Mouse (Mus musculus) activated CD4-positive, CD25-positive, alpha-beta regulatory T cell (primary cell): ENCODE measurements around the gene Gimap8. TPM values are rescaled to one million over a fixed set of nuclear protein-coding genes. Genes with fewer than 3 reads are reported as not detected.

Source experiments
- polyA plus RNA-seq, 2 experiments: library from polyadenylated mRNA; unstranded; fragments of 100-300 nt; shearing (Covaris generic); gene quantifications; one replicate each; pipeline ENCODE4 v1.2.1; 2017

Gene Gimap8
- 100 to 1,000 TPM in 1 of 2 experiments, 10 to 100 TPM in 1; 70.0 to 140 TPM for polyA plus RNA-seq

GRCm38 (mm10) chr6:48646995-48647394, at the start of gene Gimap8:
Gimap8 (plus strand) TSS chr6:48647234.

GRCm38 (mm10) chr6:48601271-48602079, 45.6 kb upstream of the Gimap8 start, which contains the start of gene Zfp775:
Zfp775 (plus strand) TSS chr6:48602063.

GRCm38 (mm10) chr6:48626464-48626863, 20.6 kb upstream of the Gimap8 start, which contains the start of gene AI854703:
AI854703 (plus strand) TSS chr6:48626764.

GRCm38 (mm10) chr6:48675931-48676859, 29.2 kb downstream of the Gimap8 start, which contains the start of gene Gimap9:
Gimap9 (plus strand) TSS chr6:48676129.

GRCm38 (mm10) chr6:48684319-48684718, 37.3 kb downstream of the Gimap8 start, which contains the start of gene Gimap4:
Gimap4 (plus strand) TSS chr6:48684549.

Other genes with a start within 250 kb of the Gimap8 start
- 10 to 100 TPM; 22.8 to 30.4 TPM for gene Zfp467, start 201.4 kb upstream of the Gimap8 start, polyA plus RNA-seq
- gene Sspo, start 199.0 kb upstream of the Gimap8 start, polyA plus RNA-seq: under 1 TPM; 0.14 TPM
- gene Atp6v0e2, start 109.6 kb upstream of the Gimap8 start, polyA plus RNA-seq: under 1 TPM in 1 of 2 experiments, not detected in 1; 0.48 TPM
- 10 to 100 TPM; 25.9 to 45.8 TPM for gene Lrrc61, start 92.4 kb upstream of the Gimap8 start, polyA plus RNA-seq
- gene Rarres2, start 74.4 kb upstream of the Gimap8 start, polyA plus RNA-seq: not detected
- gene Gm45021, start 57.6 kb upstream of the Gimap8 start, polyA plus RNA-seq: under 1 TPM in 1 of 2 experiments, not detected in 1; 0.66 TPM
- 1 to 10 TPM; 3.7 to 3.9 TPM for gene Repin1, start 53.4 kb upstream of the Gimap8 start, polyA plus RNA-seq
- gene Gm44965, start 53.3 kb upstream of the Gimap8 start, polyA plus RNA-seq: not detected
- gene Zfp775, start 45.2 kb upstream of the Gimap8 start, polyA plus RNA-seq: 1 to 10 TPM; 5.0 to 6.3 TPM
- 1 to 10 TPM; 1.9 to 3.2 TPM for gene AI854703, start 20.5 kb upstream of the Gimap8 start, polyA plus RNA-seq
- 100 to 1,000 TPM; 214 to 248 TPM for gene Gimap9, start 28.9 kb downstream of the Gimap8 start, polyA plus RNA-seq
- gene Gimap4, start 37.3 kb downstream of the Gimap8 start, polyA plus RNA-seq: 1,000 to 10,000 TPM; 1,333 to 1,797 TPM
- 100 to 1,000 TPM; 817 to 869 TPM for gene Gimap6, start 61.0 kb downstream of the Gimap8 start, polyA plus RNA-seq
- gene Gm28053, start 71.4 kb downstream of the Gimap8 start, polyA plus RNA-seq: 10 to 100 TPM; 17.3 to 28.7 TPM
- 100 to 1,000 TPM; 203 to 540 TPM for gene Gimap7, start 71.4 kb downstream of the Gimap8 start, polyA plus RNA-seq
- gene Gimap1, start 91.8 kb downstream of the Gimap8 start, polyA plus RNA-seq: 100 to 1,000 TPM; 503 to 521 TPM
- 100 to 1,000 TPM; 206 to 224 TPM for gene Gimap5, start 99.0 kb downstream of the Gimap8 start, polyA plus RNA-seq
- gene Gimap3, start 123.6 kb downstream of the Gimap8 start, polyA plus RNA-seq: 1,000 to 10,000 TPM; 1,187 to 1,607 TPM
- gene Tmem176a, start 193.7 kb downstream of the Gimap8 start, polyA plus RNA-seq: 1 to 10 TPM; 5.1 to 6.5 TPM
- 10 to 100 TPM; 10.2 to 19.0 TPM for gene Tmem176b, start 194.3 kb downstream of the Gimap8 start, polyA plus RNA-seq
- under 1 TPM in 1 of 2 experiments, not detected in 1; 0.57 TPM for gene Aoc1, start 225.7 kb downstream of the Gimap8 start, polyA plus RNA-seq